Mouse (Mus musculus) testis, adult 2 months (tissue): ENCODE data around the gene Lce1m. TPM values are rescaled to one million over a fixed set of nuclear protein-coding genes. Genes with fewer than 3 reads are reported as not detected.

Experiments used
- H3K27ac ChIP-seq: fragments of 200-500 bp; 2 replicates; pipeline ENCODE4 v1.5.1; 2012; ENCODE audit warnings: low read depth, low read length; ENCODE audit not compliant: control insufficient read depth, insufficient read depth
- H3K27me3 ChIP-seq: fragments of 200-500 bp; 2 replicates; pipeline ENCODE4 v1.6.1; 2012; ENCODE audit warnings: mild to moderate bottlenecking, low read length, moderate library complexity; ENCODE audit not compliant: control insufficient read depth, insufficient read depth
- H3K36me3 ChIP-seq: fragments of 200-500 bp; 2 replicates; pipeline ENCODE4 v1.6.1; 2012; ENCODE audit warnings: mild to moderate bottlenecking, low read length; ENCODE audit not compliant: control insufficient read depth, insufficient read depth
- H3K4me1 ChIP-seq: fragments of 200-500 bp; 2 replicates; pipeline ENCODE4 v1.6.1; 2012; ENCODE audit warnings: low read length; ENCODE audit not compliant: control insufficient read depth, insufficient read depth
- H3K4me3 ChIP-seq: fragments of 200-500 bp; 2 replicates; pipeline ENCODE4 v1.5.1; 2012; ENCODE audit warnings: low read depth, mild to moderate bottlenecking, low read length, moderate library complexity, mixed read lengths; ENCODE audit not compliant: control insufficient read depth
- CTCF ChIP-seq: fragments of 200-500 bp; IDR thresholded peaks from 2 replicates; pipeline ENCODE4 v1.5.1; 2012; ENCODE audit warnings: low read depth, mild to moderate bottlenecking, inconsistent platforms, low read length, moderate library complexity; ENCODE audit not compliant: control insufficient read depth, insufficient read depth, insufficient replicate concordance
- POLR2A ChIP-seq: fragments of 200-500 bp; IDR thresholded peaks from 2 replicates; pipeline ENCODE4 v1.6.1; 2012; ENCODE audit warnings: low read depth, mild to moderate bottlenecking, inconsistent platforms, low read length, moderate library complexity; ENCODE audit not compliant: control insufficient read depth
- polyA plus RNA-seq: library from polyadenylated mRNA; depleted of rRNA; stranded (reverse); fragments of >200 nt; gene quantifications from 2 replicates; pipeline ENCODE4 v1.2.3, GENCODE M21; 2012; rRNA removed

Lce1m gene
- polyA plus RNA-seq, 1 experiment: not detected

- H3K27me3 ChIP-seq: no peaks in the 10 kb centered on the region
- no peak overlapping the region for H3K4me3 ChIP-seq
- H3K36me3 ChIP-seq: no peaks in the 10 kb centered on the region
- no peak overlapping the region for H3K27ac ChIP-seq
- TF ChIP-seq POLR2A (no peak), CTCF (no peak)
- H3K4me1 ChIP-seq: no peaks in the 10 kb centered on the region
Observed at GRCm38 (mm10) chr3:92978484-92978883, 40.4 kb downstream of the Lce1m start.

Other genes with a start within 250 kb of the Lce1m start
- gene Lce1i, start 240.2 kb downstream of the Lce1m start, polyA plus RNA-seq: not detected in 2 replicates
- gene Lce1j, start 228.5 kb downstream of the Lce1m start, polyA plus RNA-seq: not detected in 2 replicates
- not detected in 2 replicates for gene Lce1k, start 211.2 kb downstream of the Lce1m start, polyA plus RNA-seq
- gene Kprp, start 191.8 kb downstream of the Lce1m start, polyA plus RNA-seq: not detected in 2 replicates
- gene Lce1l, start 167.8 kb downstream of the Lce1m start, polyA plus RNA-seq: not detected in 2 replicates
- gene 2310050C09Rik, start 148.8 kb downstream of the Lce1m start, polyA plus RNA-seq: not detected in 2 replicates
- not detected in 2 replicates for gene Lce3a, start 92.8 kb downstream of the Lce1m start, polyA plus RNA-seq
- not detected in 2 replicates for gene Lce3b, start 86.1 kb downstream of the Lce1m start, polyA plus RNA-seq
- not detected in 2 replicates for gene Lce3c, start 74.6 kb downstream of the Lce1m start, polyA plus RNA-seq
- not detected in 2 replicates for gene Lce3d, start 61.7 kb downstream of the Lce1m start, polyA plus RNA-seq
- not detected in 2 replicates for gene Lce3e, start 52.0 kb downstream of the Lce1m start, polyA plus RNA-seq
- gene Lce3f, start 26.8 kb downstream of the Lce1m start, polyA plus RNA-seq: not detected in 2 replicates
- not detected in 2 replicates for gene Crct1, start 3.4 kb downstream of the Lce1m start, polyA plus RNA-seq
- gene Gm4858, start 49.8 kb upstream of the Lce1m start, polyA plus RNA-seq: not detected in 2 replicates
- gene Crnn, start 125.7 kb upstream of the Lce1m start, polyA plus RNA-seq: not detected in 2 replicates
- gene Flg2, start 178.2 kb upstream of the Lce1m start, polyA plus RNA-seq: not detected in 2 replicates